Mouse (Mus musculus): ENCODE results near the gene Nmrk2. TPM values are rescaled to one million over a fixed set of nuclear protein-coding genes. Genes with fewer than 3 reads are reported as not detected.

The Nmrk2 gene
- polyA plus RNA-seq, 2 experiments = not detected

- Histone ChIP-seq H3K36me3 (replicated peaks; ENCODE audit: control insufficient read depth, insufficient read depth, low read depth) (no peaks in the 10 kb centered on the region), H3K4me3 (ENCODE audit: insufficient read depth in 1 of 2, low read depth in 2 of 2, low read length in 2 of 2) (no peak overlapping the region), H3K27ac (no peak overlapping the region), H3K9me3 (ENCODE audit: control insufficient read depth, low read length) (no peaks in the 10 kb centered on the region), H3K9ac (replicated peaks) (no peak overlapping the region), H3K4me2 (ENCODE audit: low read depth) (no peak overlapping the region), H3K4me1 (replicated peaks; ENCODE audit: control insufficient read depth in 2 of 2, insufficient read depth in 2 of 2, low read length in 1 of 2) (peaks cover 2 to 3% of the 10 kb centered on the region in 2 experiments; a peak in 2 of 4 replicates), H3K27me3 (ENCODE audit: control insufficient read depth, insufficient read depth, low read length) (peaks cover 30% of the 10 kb centered on the region)
- ATAC-seq (ENCODE audit: insufficient read depth) (no peak), DNase-seq (ENCODE audit: low read depth in 3 of 3, low spot score in 3 of 3) (no peak)
- no peak for TF ChIP-seq EP300 (IDR thresholded peaks at IDR 0.05; ENCODE audit: low read depth)
- TF ChIP-seq CTCF (IDR thresholded peaks at IDR 0.05; ENCODE audit: low read depth) = no peak
- WGBS (ENCODE audit: insufficient replicate concordance) = 59% methylated on average over 6 of the region's 6 CpGs
Observed at GRCm38 (mm10) chr10:81234206-81234605, 32.4 kb upstream of the Nmrk2 start.

GRCm38 (mm10) chr10:81233226-81233585, 31.4 kb upstream of the Nmrk2 start:
- H3K4me1 ChIP-seq (replicated peaks; ENCODE audit: control insufficient read depth in 2 of 2, insufficient read depth in 2 of 2, low read length in 1 of 2) = peaks cover 2 to 3% of the 10 kb centered on the region in 2 experiments; a peak in 2 of 4 replicates
- peak overlapping the region; percentile 56 for H3K4me2 ChIP-seq (ENCODE audit: low read depth)
- peak overlapping the region; percentile 55 to 66 for H3K4me3 ChIP-seq (ENCODE audit: insufficient read depth in 1 of 2, low read depth in 2 of 2, low read length in 2 of 2)
- no peak for DNase-seq (ENCODE audit: low read depth in 3 of 3, low spot score in 3 of 3)
- peak; percentile 73 for ATAC-seq (ENCODE audit: insufficient read depth)
- WGBS (ENCODE audit: insufficient replicate concordance) = 1% methylated on average over 28 of the region's 28 CpGs
- H3K27me3 ChIP-seq (ENCODE audit: control insufficient read depth, insufficient read depth, low read length) = peaks cover 32% of the 10 kb centered on the region
- no peaks in the 10 kb centered on the region for H3K9me3 ChIP-seq (ENCODE audit: control insufficient read depth, low read length)
- H3K9ac ChIP-seq (replicated peaks) = peak overlapping the region; percentile 24
- H3K27ac ChIP-seq = no peak overlapping the region
- TF ChIP-seq CTCF (IDR thresholded peaks at IDR 0.05; ENCODE audit: low read depth) = no peak
- no peak for TF ChIP-seq EP300 (IDR thresholded peaks at IDR 0.05; ENCODE audit: low read depth)
- no peaks in the 10 kb centered on the region for H3K36me3 ChIP-seq (replicated peaks; ENCODE audit: control insufficient read depth, insufficient read depth, low read depth)

- peak; percentile 83 for ATAC-seq (ENCODE audit: insufficient read depth)
- peak within 1 kb of the TSS; percentile 24 for H3K9ac ChIP-seq (replicated peaks)
- TF ChIP-seq CTCF (IDR thresholded peaks at IDR 0.05; ENCODE audit: low read depth) = no peak
- no peak for TF ChIP-seq EP300 (IDR thresholded peaks at IDR 0.05; ENCODE audit: low read depth)
- H3K27ac ChIP-seq = no peak within 1 kb of the TSS
- H3K4me3 ChIP-seq (ENCODE audit: insufficient read depth in 1 of 2, low read depth in 2 of 2, low read length in 2 of 2) = peak within 1 kb of the TSS; percentile 55 to 66
- peak within 1 kb of the TSS; percentile 56 for H3K4me2 ChIP-seq (ENCODE audit: low read depth)
- 7% methylated on average over 29 of the region's 29 CpGs for WGBS (ENCODE audit: insufficient replicate concordance)
- no peaks in the 10 kb centered on the region for H3K36me3 ChIP-seq (replicated peaks; ENCODE audit: control insufficient read depth, insufficient read depth, low read depth)
- peaks cover 36% of the 10 kb centered on the region for H3K27me3 ChIP-seq (ENCODE audit: control insufficient read depth, insufficient read depth, low read length)
- peak; percentile 60 to 76 (median 69) for DNase-seq (ENCODE audit: low read depth in 3 of 3, low spot score in 3 of 3)
- peaks cover 2 to 3% of the 10 kb centered on the region in 2 experiments; a peak in 2 of 4 replicates for H3K4me1 ChIP-seq (replicated peaks; ENCODE audit: control insufficient read depth in 2 of 2, insufficient read depth in 2 of 2, low read length in 1 of 2)
- no peaks in the 10 kb centered on the region for H3K9me3 ChIP-seq (ENCODE audit: control insufficient read depth, low read length)
Observed at GRCm38 (mm10) chr10:81232580-81233225, 30.9 kb upstream of the Nmrk2 start, which contains the start of gene Zfr2. Gene Zfr2, plus strand, starts transcription at chr10:81233155.

- Histone ChIP-seq H3K27me3 (ENCODE audit: control insufficient read depth, insufficient read depth, low read length) (peaks cover 36% of the 10 kb centered on the region), H3K4me2 (ENCODE audit: low read depth) (no peak overlapping the region), H3K9me3 (ENCODE audit: control insufficient read depth, low read length) (no peaks in the 10 kb centered on the region), H3K27ac (no peak overlapping the region), H3K9ac (replicated peaks) (no peak overlapping the region), H3K4me1 (replicated peaks; ENCODE audit: control insufficient read depth in 2 of 2, insufficient read depth in 2 of 2, low read length in 1 of 2) (peaks cover 2 to 3% of the 10 kb centered on the region in 2 experiments; a peak in 2 of 4 replicates), H3K36me3 (replicated peaks; ENCODE audit: control insufficient read depth, insufficient read depth, low read depth) (no peaks in the 10 kb centered on the region), H3K4me3 (ENCODE audit: insufficient read depth in 1 of 2, low read depth in 2 of 2, low read length in 2 of 2) (no peak overlapping the region)
- no peak for ATAC-seq (ENCODE audit: insufficient read depth)
- no peak for TF ChIP-seq CTCF (IDR thresholded peaks at IDR 0.05; ENCODE audit: low read depth)
- TF ChIP-seq EP300 (IDR thresholded peaks at IDR 0.05; ENCODE audit: low read depth) = no peak
- WGBS (ENCODE audit: insufficient replicate concordance) = 46% methylated on average over 7 of the region's 7 CpGs
- no peak for DNase-seq (ENCODE audit: low read depth in 3 of 3, low spot score in 3 of 3)
Observed at GRCm38 (mm10) chr10:81231436-81231835, 29.6 kb upstream of the Nmrk2 start.

GRCm38 (mm10) chr10:81230438-81231332, 28.8 kb upstream of the Nmrk2 start, which contains the start of gene Atcay:
Gene Atcay, minus strand, starts transcription at chr10:81230833.
- H3K4me1 ChIP-seq (replicated peaks; ENCODE audit: control insufficient read depth in 2 of 2, insufficient read depth in 2 of 2, low read length in 1 of 2) = peaks cover 2 to 3% of the 10 kb centered on the region in 2 experiments; a peak in 2 of 4 replicates
- H3K27ac ChIP-seq = no peak within 1 kb of the TSS
- H3K27me3 ChIP-seq (ENCODE audit: control insufficient read depth, insufficient read depth, low read length) = peaks cover 36% of the 10 kb centered on the region
- no peaks in the 10 kb centered on the region for H3K36me3 ChIP-seq (replicated peaks; ENCODE audit: control insufficient read depth, insufficient read depth, low read depth)
- no peak within 1 kb of the TSS for H3K4me2 ChIP-seq (ENCODE audit: low read depth)
- TF ChIP-seq EP300 (IDR thresholded peaks at IDR 0.05; ENCODE audit: low read depth) = no peak
- peak; percentile 58 for TF ChIP-seq CTCF (IDR thresholded peaks at IDR 0.05; ENCODE audit: low read depth)
- H3K9ac ChIP-seq (replicated peaks) = no peak within 1 kb of the TSS
- DNase-seq (ENCODE audit: low read depth in 3 of 3, low spot score in 3 of 3) = no peak
- no peaks in the 10 kb centered on the region for H3K9me3 ChIP-seq (ENCODE audit: control insufficient read depth, low read length)
- 13% methylated on average over 27 of the region's 27 CpGs for WGBS (ENCODE audit: insufficient replicate concordance)
- no peak for ATAC-seq (ENCODE audit: insufficient read depth)
- H3K4me3 ChIP-seq (ENCODE audit: insufficient read depth in 1 of 2, low read depth in 2 of 2, low read length in 2 of 2) = no peak within 1 kb of the TSS
